In the genomic region with DNA sequence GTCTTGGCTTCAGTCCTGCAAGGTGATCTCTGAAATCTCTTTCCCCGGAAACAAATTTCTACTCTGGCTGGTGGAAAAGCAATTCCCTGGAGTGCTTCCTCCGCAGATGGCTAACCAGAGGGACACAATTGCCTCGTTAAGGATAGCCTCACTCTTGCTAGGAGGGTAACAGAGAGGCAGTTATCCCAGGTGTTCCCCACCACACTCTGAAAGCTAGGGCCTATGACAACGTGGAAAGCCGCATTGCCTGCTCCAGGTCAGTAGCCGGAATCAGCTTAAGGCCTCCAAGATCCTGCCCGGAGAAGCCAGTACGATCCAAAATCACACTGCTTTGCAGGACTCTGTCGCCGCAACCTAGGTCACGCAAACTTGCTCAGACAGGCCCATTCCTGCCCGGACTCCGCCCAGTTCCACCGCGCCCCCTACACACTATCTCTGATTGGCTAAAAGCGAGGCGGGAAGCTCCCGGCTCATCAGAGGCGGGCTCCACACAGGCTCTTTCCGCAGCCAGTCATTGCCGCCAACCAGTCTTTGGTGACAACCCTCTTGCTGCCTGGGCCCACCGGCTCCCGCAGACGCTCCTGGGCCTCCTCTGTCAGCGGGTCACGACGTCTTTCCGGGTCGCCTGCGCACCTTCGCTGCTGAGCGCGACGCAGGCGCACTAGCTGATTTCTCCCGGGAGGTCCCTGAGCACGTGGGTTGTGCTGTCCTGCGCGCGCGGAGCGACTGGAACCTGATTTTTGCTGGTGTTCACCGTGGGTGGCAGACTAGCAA, we compare ENCODE assay signal across 8 mouse cellular contexts. TPM values are rescaled to one million over a fixed set of nuclear protein-coding genes. Genes with fewer than 3 reads are reported as not detected.
DNase-seq lines count a peak whose midpoint lies in the region; ATAC-seq and TF ChIP-seq lines count a peak whose summit lies in the region.

A gene (plus strand): TSS at position 574 of the 774 bp plus-strand sequence.

- H3K4me2 ChIP-seq in embryonic facial prominence, embryonic 13.5 days = peak within 1 kb of the TSS; percentile 88
- peak within 1 kb of the TSS; percentile 84 for H3K4me2 ChIP-seq in limb, embryonic 12.5 days
- peak within 1 kb of the TSS; percentile 93 for H3K4me2 ChIP-seq in midbrain, embryonic 15.5 days

- WGBS in embryonic facial prominence, embryonic 13.5 days = 2% methylated on average over 43 of the region's 43 CpGs
- 2% methylated on average over 43 of the region's 43 CpGs for WGBS in kidney, adult 2 months
- 2% methylated on average over 43 of the region's 43 CpGs for WGBS in limb, embryonic 12.5 days
- WGBS in midbrain, embryonic 15.5 days = 2% methylated on average over 43 of the region's 43 CpGs
- WGBS in spleen, adult 2 months = 3% methylated on average over 43 of the region's 43 CpGs

- DNase-seq in 3134 (ENCODE audit: extremely low read depth, insufficient read length, low spot score) = peak; percentile 96
- DNase-seq in adrenal gland, postnatal 36 days = peak; percentile 95 to 96
- DNase-seq in heart, adult 18-20 months = peak; percentile 93 to 98
- DNase-seq in kidney, adult 2 months = peak; percentile 99
- DNase-seq in spleen, adult 2 months (ENCODE audit: low read depth in 1 of 2, low spot score in 2 of 2) = peak; percentile 86 to 90

- no peaks in the 10 kb centered on the region for H3K36me3 ChIP-seq in embryonic facial prominence, embryonic 13.5 days
- no peaks in the 10 kb centered on the region for H3K36me3 ChIP-seq in kidney, adult 2 months (ENCODE audit: control insufficient read depth, insufficient read depth, low read length)
- H3K36me3 ChIP-seq in limb, embryonic 12.5 days = no peaks in the 10 kb centered on the region
- no peaks in the 10 kb centered on the region for H3K36me3 ChIP-seq in midbrain, embryonic 15.5 days (replicated peaks)
- no peaks in the 10 kb centered on the region for H3K36me3 ChIP-seq in spleen, adult 2 months (ENCODE audit: control insufficient read depth, insufficient read depth, low read length)

- no peaks in the 10 kb centered on the region for H3K9me3 ChIP-seq in embryonic facial prominence, embryonic 13.5 days
- no peaks in the 10 kb centered on the region for H3K9me3 ChIP-seq in limb, embryonic 12.5 days
- H3K9me3 ChIP-seq in midbrain, embryonic 15.5 days = no peaks in the 10 kb centered on the region

- no peak for TF ChIP-seq CTCF in kidney, adult 2 months (conservative IDR thresholded peaks at IDR 0.05; ENCODE audit: insufficient read depth, insufficient read length, low read depth, low read length)
- TF ChIP-seq CTCF in spleen, adult 2 months (IDR thresholded peaks at IDR 0.05; ENCODE audit: extremely low read depth, insufficient read depth, insufficient read length, insufficient replicate concordance) = no peak

- ATAC-seq in embryonic facial prominence, embryonic 13.5 days (ENCODE audit: insufficient number of reproducible peaks, insufficient read depth, low FRiP score, low TSS enrichment, low read depth) = peak; percentile 99
- peak; percentile 98 for ATAC-seq in limb, embryonic 12.5 days (ENCODE audit: insufficient number of reproducible peaks, insufficient read depth, low FRiP score, low TSS enrichment, low read depth)
- peak; percentile 100 for ATAC-seq in midbrain, embryonic 15.5 days (replicated peaks)

- H3K4me1 ChIP-seq in embryonic facial prominence, embryonic 13.5 days = peaks cover 17% of the 10 kb centered on the region
- H3K4me1 ChIP-seq in kidney, adult 2 months (ENCODE audit: control insufficient read depth, insufficient read depth, low read length) = peaks cover 8% of the 10 kb centered on the region; the same call in 1 of the 2 replicates
- 0 out of 2 replicates have a peak, but pooled peaks cover 7% of the 10 kb centered on the region for H3K4me1 ChIP-seq in limb, embryonic 12.5 days (replicated peaks)
- H3K4me1 ChIP-seq in midbrain, embryonic 15.5 days = peaks cover 21% of the 10 kb centered on the region
- no peaks in the 10 kb centered on the region; the same call in 1 of the 2 replicates for H3K4me1 ChIP-seq in spleen, adult 2 months (ENCODE audit: control insufficient read depth, insufficient read depth, insufficient read length)

- H3K9ac ChIP-seq in embryonic facial prominence, embryonic 13.5 days = peak within 1 kb of the TSS; percentile 75
- H3K9ac ChIP-seq in limb, embryonic 12.5 days (replicated peaks) = peak within 1 kb of the TSS; percentile 70
- peak within 1 kb of the TSS; percentile 71 for H3K9ac ChIP-seq in midbrain, embryonic 15.5 days

- peak within 1 kb of the TSS; percentile 68 for H3K4me3 ChIP-seq in embryonic facial prominence, embryonic 13.5 days
- H3K4me3 ChIP-seq in kidney, adult 2 months (ENCODE audit: insufficient read depth, low read depth, low read length) = peak within 1 kb of the TSS; percentile 62
- peak within 1 kb of the TSS; percentile 54 for H3K4me3 ChIP-seq in limb, embryonic 12.5 days (replicated peaks)
- peak within 1 kb of the TSS; percentile 71 for H3K4me3 ChIP-seq in midbrain, embryonic 15.5 days
- H3K4me3 ChIP-seq in spleen, adult 2 months (ENCODE audit: extremely low read depth, insufficient read depth, insufficient read length) = peak within 1 kb of the TSS; percentile 78

- peak within 1 kb of the TSS; percentile 81 for H3K27ac ChIP-seq in embryonic facial prominence, embryonic 13.5 days
- peak within 1 kb of the TSS; percentile 90 for H3K27ac ChIP-seq in kidney, adult 2 months (ENCODE audit: insufficient read depth, low read depth, low read length)
- peak within 1 kb of the TSS; percentile 78 for H3K27ac ChIP-seq in limb, embryonic 12.5 days
- H3K27ac ChIP-seq in midbrain, embryonic 15.5 days = peak within 1 kb of the TSS; percentile 68
- peak within 1 kb of the TSS; percentile 46 for H3K27ac ChIP-seq in spleen, adult 2 months (ENCODE audit: insufficient read depth, low read length)

- H3K27me3 ChIP-seq in embryonic facial prominence, embryonic 13.5 days = no peaks in the 10 kb centered on the region
- no peaks in the 10 kb centered on the region for H3K27me3 ChIP-seq in kidney, adult 2 months (replicated peaks; ENCODE audit: control insufficient read depth, insufficient read depth, low read length)
- H3K27me3 ChIP-seq in limb, embryonic 12.5 days = no peaks in the 10 kb centered on the region
- H3K27me3 ChIP-seq in midbrain, embryonic 15.5 days (replicated peaks) = no peaks in the 10 kb centered on the region
- no peaks in the 10 kb centered on the region for H3K27me3 ChIP-seq in spleen, adult 2 months (ENCODE audit: control insufficient read depth, insufficient read depth, low read length)

- peak; percentile 26 for TF ChIP-seq POLR2A in kidney, adult 2 months (IDR thresholded peaks at IDR 0.05; ENCODE audit: low read depth, low read length)
- TF ChIP-seq POLR2A in spleen, adult 2 months (IDR thresholded peaks at IDR 0.05; ENCODE audit: low read depth, low read length) = no peak

RNA-seq across cellular contexts. Expression of the gene that starts here (rescaled TPM):
- total RNA-seq in adrenal gland, postnatal 36 days (2021) = 10 to 100 TPM; 34.6 to 59.6 TPM
- 73.9 and 76.8 TPM in 2 replicates for polyA plus RNA-seq in embryonic facial prominence, embryonic 13.5 days (2015; fragmentation: Nextera tagmentation; extraction: Ambion mirVana)
- total RNA-seq in heart, adult 18-20 months (2021) = 10 to 100 TPM; 25.6 to 27.9 TPM
- polyA plus RNA-seq in kidney, adult 2 months (2012; rRNA removed) = 128 and 132 TPM in 2 replicates
- 81.2 and 83.6 TPM in 2 replicates for polyA plus RNA-seq in limb, embryonic 12.5 days (2016; fragmentation: Nextera tagmentation; extraction: Ambion mirVana)
- 30.7 and 31.2 TPM in 2 replicates for polyA plus RNA-seq in midbrain, embryonic 15.5 days (2015; fragmentation: Nextera tagmentation; extraction: Ambion mirVana)
- 15.1 and 17.3 TPM in 2 replicates for polyA plus RNA-seq in spleen, adult 2 months (2012; rRNA removed)

Comparison
In these comparisons a context has a peak if more than half of its experiments do, and no peak if none do; other contexts are left out.
1. Peak in every context shown above with its lines: DNase-seq, ATAC-seq, H3K4me3 ChIP-seq and H3K27ac ChIP-seq.